Mouse (Mus musculus) kidney, adult 2 months (tissue): ENCODE measurements around the gene Ly86. TPM values are rescaled to one million over a fixed set of nuclear protein-coding genes. Genes with fewer than 3 reads are reported as not detected.
A peak's percentile ranks its signal among the peaks of the same experiment; 100 is the strongest.

Experiments
- DNase-seq: peaks from one replicate; pipeline ENCODE4 v3.0.0; 2021
- H3K27ac ChIP-seq: fragments of 200-500 bp; 2 replicates; pipeline ENCODE4 v1.5.1; 2012; ENCODE audit warnings: low read depth, low read length, control low read depth, inconsistent platforms; ENCODE audit not compliant: insufficient read depth
- H3K27me3 ChIP-seq: fragments of 200-500 bp; replicated peaks from 2 replicates; pipeline ENCODE4 v1.6.1; 2012; ENCODE audit warnings: mild to moderate bottlenecking, moderate library complexity, low read length, inconsistent platforms; ENCODE audit not compliant: control insufficient read depth, insufficient read depth
- H3K36me3 ChIP-seq: fragments of 200-500 bp; 2 replicates; pipeline ENCODE4 v1.6.1; 2012; ENCODE audit warnings: mild to moderate bottlenecking, moderate library complexity, low read length, inconsistent platforms; ENCODE audit not compliant: control insufficient read depth, insufficient read depth
- H3K4me1 ChIP-seq: fragments of 200-500 bp; 2 replicates; pipeline ENCODE4 v1.6.1; 2011; ENCODE audit warnings: low read length; ENCODE audit not compliant: control insufficient read depth, insufficient read depth
- H3K4me3 ChIP-seq: fragments of 200-500 bp; 2 replicates; pipeline ENCODE4 v1.5.1; 2011; ENCODE audit warnings: mild to moderate bottlenecking, low read depth, low read length, control low read depth; ENCODE audit not compliant: insufficient read depth
- CTCF ChIP-seq: fragments of 200-500 bp; conservative IDR thresholded peaks from 2 replicates; pipeline ENCODE4 v1.5.1; 2011; ENCODE audit warnings: low read depth, mild to moderate bottlenecking, control low read depth, low read length, moderate library complexity, mixed read lengths; ENCODE audit not compliant: insufficient read depth, insufficient read length
- POLR2A ChIP-seq: fragments of 200-500 bp; IDR thresholded peaks from one replicate; pipeline ENCODE4 v1.6.1; 2011; ENCODE audit warnings: low read depth, low read length, control low read depth
- WGBS: fragments of 180-500 bp; shearing (Covaris S2); methylation state at CpG from one replicate; pipeline ENCODE4 v1.1.7; 2018; 5-methylcytosine and 5-hydroxymethylcytosine counted together
- polyA plus RNA-seq: library from polyadenylated mRNA; depleted of rRNA; stranded (reverse); fragments of >200 nt; gene quantifications from 2 replicates; pipeline ENCODE4 v1.2.3, GENCODE M21; 2012

Gene Ly86
- polyA plus RNA-seq, 1 experiment = 8.4 TPM

DNA sequence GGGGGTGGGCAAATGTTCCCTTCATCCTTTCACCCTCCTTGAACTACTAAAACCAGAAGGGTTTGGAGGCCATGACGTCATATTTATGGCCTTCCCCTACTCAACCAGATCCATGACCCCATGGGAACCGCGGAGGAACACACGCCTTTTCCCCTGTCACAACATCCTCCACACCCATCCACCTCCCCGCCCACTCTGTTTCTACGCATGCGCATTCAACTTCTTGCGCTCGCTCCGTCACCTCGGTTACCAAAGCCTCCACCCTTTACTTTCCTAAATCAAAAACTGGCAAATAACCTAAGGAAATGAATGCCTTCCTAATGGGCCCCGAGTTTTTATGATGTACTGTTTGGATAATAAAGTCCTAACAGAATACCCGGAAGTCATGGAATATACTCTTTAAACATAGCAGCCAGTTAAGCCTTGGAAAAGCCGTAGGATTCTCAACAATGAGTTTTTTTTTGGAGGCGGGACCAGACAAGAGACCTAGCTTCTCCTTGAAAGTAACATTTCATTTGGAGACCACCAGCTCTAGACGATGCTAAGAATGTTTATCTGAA lies 101.8 kb downstream of the Ly86 start:
- H3K36me3 ChIP-seq = no peaks in the 10 kb centered on the region
- no peak overlapping the region for H3K27ac ChIP-seq
- peaks cover 3% of the 10 kb centered on the region for H3K4me1 ChIP-seq
- no peaks in the 10 kb centered on the region for H3K27me3 ChIP-seq
- WGBS = 76% methylated on average over 16 of the region's 16 CpGs
- no peak overlapping the region for H3K4me3 ChIP-seq
- no peak for TF ChIP-seq CTCF
- TF ChIP-seq POLR2A = no peak
- peak; percentile 51 for DNase-seq

DNA sequence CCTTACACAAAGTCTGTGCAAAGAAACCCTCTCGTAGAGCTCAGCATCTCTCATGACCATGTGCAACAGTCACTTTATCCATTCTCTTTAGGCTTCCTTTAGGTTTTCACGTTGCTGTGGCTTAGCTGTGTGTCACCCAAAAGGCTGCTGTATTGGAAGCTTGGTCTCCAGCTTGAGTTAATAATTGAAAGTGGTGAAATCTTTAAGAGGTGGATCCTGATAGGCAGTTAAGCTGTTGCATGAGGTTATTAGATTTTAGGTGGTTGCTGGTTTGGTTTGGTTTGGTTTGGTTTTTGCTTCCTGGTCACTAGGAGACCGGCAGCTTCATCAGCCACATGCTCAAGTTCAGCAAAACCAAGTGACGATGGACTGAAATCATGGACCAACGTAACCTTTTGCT lies 106.0 kb downstream of the Ly86 start:
- Histone ChIP-seq H3K4me1 (peaks cover 11% of the 10 kb centered on the region), H3K27ac (peak overlapping the region; percentile 48; the same call in 1 of the 2 replicates), H3K36me3 (no peaks in the 10 kb centered on the region), H3K4me3 (no peak overlapping the region), H3K27me3 (no peaks in the 10 kb centered on the region)
- WGBS = 73% methylated on average over 5 of the region's 5 CpGs
- TF ChIP-seq POLR2A = no peak
- TF ChIP-seq CTCF = no peak
- no peak for DNase-seq

DNA sequence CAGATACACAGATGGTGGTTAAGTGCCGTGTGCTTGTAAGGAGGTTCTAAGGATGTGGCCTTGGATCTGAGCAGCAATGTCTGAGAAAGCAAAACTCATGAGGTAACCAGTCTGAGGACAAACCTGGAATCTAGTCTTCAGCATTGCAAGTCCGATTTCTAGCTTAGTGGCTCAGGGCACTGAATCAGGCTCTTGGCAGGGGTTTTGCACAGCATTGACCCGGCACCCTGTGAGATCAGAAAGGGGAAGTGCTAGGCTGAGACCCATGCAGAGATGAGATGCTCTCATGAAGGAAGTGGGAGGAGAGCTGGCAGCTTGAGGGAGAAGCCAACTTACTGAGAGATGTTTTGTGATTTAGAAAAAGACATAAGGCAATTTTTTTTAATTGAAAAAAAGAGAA lies 106.5 kb downstream of the Ly86 start:
- 54% methylated on average over 3 of the region's 3 CpGs for WGBS
- peak overlapping the region; percentile 48; the same call in 1 of the 2 replicates for H3K27ac ChIP-seq
- DNase-seq = peak; percentile 58

DNA sequence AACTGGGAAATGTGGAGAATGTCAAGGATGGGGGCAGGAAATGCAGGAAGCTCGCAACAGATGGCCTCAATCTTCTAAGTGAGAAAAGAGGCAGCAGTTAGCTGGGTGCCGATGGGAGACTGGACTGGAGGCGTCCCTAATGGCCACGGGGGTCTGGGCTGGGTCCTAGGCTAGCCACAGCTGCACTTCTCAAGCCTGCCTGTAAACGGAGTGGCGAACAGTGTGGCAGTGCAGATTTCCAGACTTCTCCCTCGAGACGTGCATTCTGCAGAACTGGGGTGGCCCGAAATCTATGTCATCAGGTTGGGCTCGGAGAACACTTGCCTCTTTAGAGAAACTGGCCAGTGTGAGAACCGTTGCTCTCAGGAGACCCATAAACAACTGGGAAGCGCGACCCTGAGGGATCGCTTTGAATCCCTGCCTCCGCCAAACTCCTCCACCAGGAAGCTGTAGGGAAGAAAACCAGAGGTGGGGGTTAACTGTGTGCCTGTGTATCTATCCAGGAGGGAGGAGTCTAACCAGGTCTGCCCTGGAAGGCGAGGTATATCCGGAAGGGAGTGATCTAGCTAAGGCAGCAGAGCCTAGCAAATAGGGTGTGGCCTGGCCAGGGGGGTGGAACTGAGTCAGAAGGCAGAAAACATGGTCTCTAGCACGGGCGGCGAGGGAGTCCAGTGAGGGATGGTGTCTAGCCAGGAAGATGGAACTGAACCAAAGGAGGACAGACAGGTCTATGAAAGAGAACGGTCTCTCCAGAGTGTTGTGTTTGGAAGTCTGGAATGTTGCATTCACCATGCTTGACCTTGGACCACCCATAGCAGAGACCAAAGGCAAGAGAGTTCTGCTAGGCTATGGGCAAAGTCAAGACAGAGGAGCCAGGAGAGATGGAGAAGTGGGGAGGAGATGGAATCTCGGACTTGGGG lies 107.3 kb downstream of the Ly86 start:
- peak; percentile 69 for DNase-seq
- H3K4me1 ChIP-seq = peaks cover 15% of the 10 kb centered on the region
- H3K27ac ChIP-seq = peak overlapping the region; percentile 51
- TF ChIP-seq CTCF = 0 out of 2 replicates have a peak, but pooled peaks have one; percentile 4
- no peak for TF ChIP-seq POLR2A
- no peaks in the 10 kb centered on the region for H3K27me3 ChIP-seq
- peak overlapping the region; percentile 20 for H3K4me3 ChIP-seq
- H3K36me3 ChIP-seq = no peaks in the 10 kb centered on the region
- WGBS = 14% methylated on average over 22 of the region's 22 CpGs

More for the DNA sequence above, 106.5 kb downstream of the Ly86 start:
- Histone ChIP-seq H3K4me1 (peaks cover 11% of the 10 kb centered on the region), H3K27me3 (no peaks in the 10 kb centered on the region), H3K4me3 (no peak overlapping the region), H3K36me3 (no peaks in the 10 kb centered on the region)
- TF ChIP-seq CTCF = no peak
- no peak for TF ChIP-seq POLR2A

DNA sequence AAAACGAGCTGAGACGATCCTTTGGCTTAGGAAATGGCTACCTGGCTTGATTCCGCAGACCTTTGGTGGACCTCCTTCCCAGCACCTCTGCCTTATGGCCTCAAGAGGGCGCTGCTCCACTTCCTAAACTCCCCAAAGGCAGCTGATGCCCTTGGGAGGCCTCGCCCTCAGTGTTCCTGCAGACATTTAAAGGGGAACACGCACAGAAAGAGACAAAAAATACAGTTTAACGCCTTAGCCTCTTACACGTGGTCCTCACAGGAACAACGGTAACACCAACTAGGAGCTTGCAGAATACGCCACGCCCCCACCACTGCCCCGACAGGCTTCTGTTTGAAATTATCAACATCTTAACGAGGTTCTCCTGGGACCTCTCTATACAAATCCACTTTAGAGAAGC lies 108.2 kb downstream of the Ly86 start:
- Histone ChIP-seq H3K4me1 (peaks cover 15% of the 10 kb centered on the region), H3K27ac (no peak overlapping the region), H3K27me3 (no peaks in the 10 kb centered on the region), H3K4me3 (no peak overlapping the region), H3K36me3 (no peaks in the 10 kb centered on the region)
- 5% methylated on average over 13 of the region's 13 CpGs for WGBS
- peak; percentile 94 for DNase-seq
- TF ChIP-seq POLR2A (no peak), CTCF (peak; percentile 99)

DNA sequence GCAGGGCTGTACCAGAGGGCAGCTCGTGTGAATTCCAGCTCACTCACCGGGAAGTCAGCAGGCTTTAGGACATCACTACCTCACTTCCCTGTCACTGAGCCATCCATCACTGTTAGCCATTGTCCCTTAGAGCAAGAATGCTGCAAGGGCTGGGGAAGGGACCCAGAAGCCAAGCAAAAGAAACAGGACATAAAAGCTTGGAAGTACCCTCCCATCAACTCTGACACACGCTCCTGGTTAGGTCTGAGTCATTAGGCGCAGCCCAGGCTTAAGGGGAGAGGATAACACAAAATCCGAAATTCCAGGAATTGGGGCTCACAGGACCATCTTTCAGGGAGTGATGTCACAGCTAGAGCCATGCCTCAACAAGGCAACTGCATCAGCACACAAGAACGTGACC lies 109.3 kb downstream of the Ly86 start:
- H3K27ac ChIP-seq = no peak overlapping the region
- H3K36me3 ChIP-seq = no peaks in the 10 kb centered on the region
- no peak for TF ChIP-seq POLR2A
- no peak for TF ChIP-seq CTCF
- 67% methylated on average over 6 of the region's 6 CpGs for WGBS
- H3K4me3 ChIP-seq = no peak overlapping the region
- peaks cover 19% of the 10 kb centered on the region for H3K4me1 ChIP-seq
- no peak for DNase-seq
- no peaks in the 10 kb centered on the region for H3K27me3 ChIP-seq

DNA sequence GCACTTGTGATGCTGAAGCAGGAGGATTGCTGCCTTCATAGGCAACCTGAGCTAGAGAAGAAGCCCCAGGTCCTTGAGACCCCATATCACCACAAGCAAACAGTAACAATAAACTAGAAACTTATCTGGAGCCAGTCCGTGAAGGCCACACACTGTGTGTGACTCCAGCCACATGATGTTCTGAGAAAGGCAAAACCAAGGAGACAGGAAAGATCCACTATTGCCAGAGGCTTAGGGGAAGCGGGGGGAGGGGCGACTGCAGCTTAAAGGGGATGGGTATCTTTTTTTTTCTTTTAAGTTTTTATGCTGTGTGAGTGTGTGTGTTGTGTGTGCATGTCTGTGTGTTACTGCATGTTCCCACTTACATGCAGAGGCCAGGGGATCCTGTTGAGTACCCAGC lies 110.6 kb downstream of the Ly86 start:
- 79% methylated on average over 3 of the region's 3 CpGs for WGBS
- TF ChIP-seq CTCF = no peak
- TF ChIP-seq POLR2A = no peak
- no peaks in the 10 kb centered on the region for H3K36me3 ChIP-seq
- H3K4me3 ChIP-seq = no peak overlapping the region
- DNase-seq = no peak
- peaks cover 27% of the 10 kb centered on the region for H3K4me1 ChIP-seq
- no peaks in the 10 kb centered on the region for H3K27me3 ChIP-seq
- no peak overlapping the region for H3K27ac ChIP-seq
